Mouse (Mus musculus) retina, adult 2 months (tissue): ENCODE results near the gene Acbd6.

Experiments used
- DNase-seq: peaks from one replicate; pipeline ENCODE4 v3.0.0-alpha.2; 2012; ENCODE audit warnings: low read depth, low spot score

Gene Acbd6

DNA sequence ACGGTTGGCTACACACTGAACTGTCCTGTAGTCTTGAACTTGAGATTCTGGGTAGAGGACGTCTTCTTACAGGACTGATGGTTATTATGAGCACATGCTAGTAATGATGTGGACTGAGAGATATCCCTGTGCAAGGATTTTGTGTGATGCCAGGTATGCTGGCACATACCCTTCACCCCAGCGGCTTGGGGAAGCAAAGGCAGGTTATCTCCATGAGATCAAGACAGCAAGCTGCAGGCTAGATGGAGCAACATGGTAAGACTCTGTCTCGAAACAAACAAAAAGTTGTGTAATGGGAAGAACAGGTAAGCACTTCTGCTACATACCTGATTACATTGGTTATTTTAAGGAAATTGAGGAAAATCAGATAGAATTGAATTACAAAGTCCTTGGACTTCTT is 2.1 kb downstream of the Acbd6 start:
- no peak for DNase-seq

- DNase-seq = no peak
Measured at GRCm38 (mm10) chr1:155560678-155561077, 2.8 kb downstream of the Acbd6 start.

DNA sequence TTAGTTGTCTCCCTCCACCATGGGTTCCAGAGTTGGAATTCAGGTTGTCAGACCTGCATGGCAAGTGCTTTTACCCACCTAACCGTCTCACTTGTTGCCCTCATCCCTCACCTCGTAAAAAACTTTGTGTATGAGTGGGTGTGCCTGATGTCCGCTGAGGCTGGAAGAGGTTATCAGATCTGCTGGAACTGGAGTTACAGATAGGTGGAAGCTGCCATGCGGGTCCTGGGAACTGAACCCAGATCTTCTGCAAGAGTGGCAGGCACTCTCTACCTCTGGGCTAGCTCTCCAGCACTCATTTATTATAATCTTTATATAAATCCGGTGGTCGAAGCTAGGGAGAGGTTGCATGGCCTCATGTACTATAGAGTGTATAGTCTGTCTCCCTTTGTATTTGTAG is 4.3 kb downstream of the Acbd6 start:
- DNase-seq = no peak

GRCm38 (mm10) chr1:155564741-155565140 is 6.8 kb downstream of the Acbd6 start:
- peak; percentile 69 for DNase-seq

- no peak for DNase-seq
Measured at GRCm38 (mm10) chr1:155568133-155568532, 10.2 kb downstream of the Acbd6 start.

DNA sequence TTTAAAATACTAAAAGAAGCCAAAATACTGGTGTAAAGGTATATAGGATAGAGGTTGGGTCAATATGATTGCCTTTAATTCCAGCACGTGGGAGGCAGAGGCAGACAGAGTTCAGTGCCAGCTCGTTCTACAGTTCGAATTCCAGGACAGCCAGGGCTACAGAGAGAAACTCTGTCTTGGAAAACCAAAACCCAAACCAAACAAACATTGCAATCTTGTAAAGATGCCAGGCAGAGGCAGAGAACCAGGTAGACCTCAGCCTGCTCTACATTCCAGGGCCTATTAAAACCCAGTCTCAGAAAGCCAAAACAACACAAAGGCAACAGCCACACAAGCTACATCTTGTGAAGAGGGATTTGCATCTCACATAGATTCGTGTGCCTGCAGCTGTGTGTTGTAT is 11.4 kb downstream of the Acbd6 start:
- no peak for DNase-seq

DNA sequence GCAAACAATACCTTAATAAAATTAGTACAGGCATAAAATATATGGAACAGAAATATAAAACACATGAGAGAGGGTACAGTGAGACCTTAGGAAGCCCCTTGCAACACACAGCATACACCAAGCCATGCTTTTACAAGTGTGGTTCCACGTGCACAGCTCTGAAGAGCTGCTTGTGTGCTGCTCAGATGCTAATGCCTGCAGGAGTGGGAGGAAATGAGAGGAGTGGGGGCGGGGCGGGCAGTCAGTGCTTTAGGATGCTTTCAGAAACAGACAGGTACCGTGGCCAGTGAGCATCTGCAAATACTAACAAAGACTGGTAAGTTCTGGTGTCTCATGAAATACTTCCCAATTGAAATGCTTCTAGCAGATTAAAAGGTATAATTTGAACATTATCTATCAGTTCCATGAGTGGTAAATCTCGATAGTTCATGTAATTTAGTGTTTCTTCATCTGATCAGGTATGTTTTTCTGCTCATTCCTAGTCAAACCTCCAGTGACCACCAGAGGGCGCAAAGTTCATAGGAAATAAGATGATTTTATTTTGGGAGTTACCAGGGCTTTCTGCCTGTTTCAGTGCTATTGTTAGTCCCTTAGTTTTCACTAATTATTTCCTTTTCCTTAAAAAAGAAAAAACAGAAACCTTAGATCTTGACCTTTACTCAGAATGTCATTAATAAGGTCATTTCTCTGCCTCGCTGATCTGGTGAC is 17.2 kb downstream of the Acbd6 start:
- DNase-seq = peak; percentile 44

- peak; percentile 48 for DNase-seq
Measured at GRCm38 (mm10) chr1:155576432-155576831, 18.5 kb downstream of the Acbd6 start.

DNA sequence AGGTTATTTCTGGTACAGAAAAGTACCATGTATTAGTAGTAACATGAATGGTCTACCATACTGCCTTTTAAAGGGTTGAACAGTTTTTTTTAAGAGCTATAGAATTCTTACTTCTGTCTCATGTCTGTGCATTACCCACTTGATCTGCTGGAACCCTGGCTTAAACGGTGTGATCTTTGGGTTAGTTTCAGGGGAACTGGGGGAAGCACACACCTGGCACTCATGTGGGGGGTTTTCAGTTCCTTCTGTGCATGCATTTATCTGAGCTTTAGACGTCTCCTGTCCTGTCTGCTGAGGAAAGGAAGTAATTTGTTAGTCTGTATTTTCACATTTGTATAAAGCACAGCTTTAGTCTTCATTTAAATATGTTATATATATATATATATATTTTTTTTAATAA is 19.4 kb downstream of the Acbd6 start:
- DNase-seq = no peak

DNA sequence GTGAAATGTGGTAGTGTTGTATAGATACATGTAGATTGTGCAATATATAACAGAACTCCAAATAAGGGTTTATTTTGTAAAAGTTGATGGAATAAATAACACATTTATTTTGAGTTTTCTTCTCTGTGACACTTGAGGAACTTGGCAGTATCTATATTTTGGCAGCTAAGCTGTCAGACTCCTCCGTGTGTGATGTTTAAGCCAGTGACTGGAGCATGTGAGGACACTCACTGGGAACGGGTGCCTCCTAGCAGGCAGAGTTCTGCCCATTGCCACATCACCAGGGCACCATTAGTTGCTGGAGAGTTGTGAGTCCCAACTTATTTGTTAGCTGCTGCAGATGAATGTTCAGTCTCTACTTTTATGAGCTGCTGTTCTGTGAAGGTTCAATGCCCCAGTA is 30.0 kb downstream of the Acbd6 start:
- DNase-seq = no peak

- DNase-seq = no peak
Measured at GRCm38 (mm10) chr1:155594141-155594540, 36.2 kb downstream of the Acbd6 start.

- no peak for DNase-seq
Measured at GRCm38 (mm10) chr1:155596576-155596975, 38.7 kb downstream of the Acbd6 start.

DNA sequence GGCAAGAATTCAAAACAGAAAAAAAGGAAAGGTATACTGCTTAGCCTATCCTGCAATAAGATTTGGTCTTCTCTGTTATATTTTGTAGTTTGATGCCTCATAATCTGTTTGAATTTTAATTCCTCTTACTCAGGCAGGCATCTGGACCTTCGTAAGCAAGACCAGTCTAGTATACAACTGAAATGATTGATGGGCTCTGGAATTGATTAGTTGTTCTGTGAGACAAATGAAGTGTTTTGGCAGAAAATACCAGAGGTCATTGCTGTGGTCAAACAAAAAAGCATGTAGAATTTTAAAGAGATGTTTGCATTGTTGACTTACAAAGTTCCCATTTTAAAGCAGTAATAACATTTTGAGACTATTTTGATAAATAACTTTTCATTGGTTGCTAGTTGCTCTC is 46.8 kb downstream of the Acbd6 start:
- DNase-seq = no peak

- no peak for DNase-seq
Measured at GRCm38 (mm10) chr1:155605391-155606155, 47.7 kb downstream of the Acbd6 start.

DNA sequence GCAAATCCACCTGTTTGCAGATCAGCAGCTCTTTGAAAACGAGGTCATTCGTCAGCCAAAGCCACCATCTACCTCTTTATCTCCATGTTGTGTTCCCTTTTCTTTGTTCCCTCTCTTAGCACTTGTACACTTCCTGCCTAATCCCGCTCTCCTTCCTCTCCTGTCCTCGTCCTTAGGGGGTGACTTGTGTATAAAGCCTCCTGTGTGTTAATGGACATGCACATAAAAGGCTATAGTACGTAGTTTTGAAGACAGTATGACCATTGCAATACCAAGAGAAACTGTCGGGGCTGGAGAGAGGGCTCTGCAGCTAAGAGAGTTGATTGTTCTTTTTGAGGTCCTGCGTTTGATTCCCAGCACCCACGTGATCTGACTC is 48.2 kb downstream of the Acbd6 start:
- DNase-seq = no peak

DNA sequence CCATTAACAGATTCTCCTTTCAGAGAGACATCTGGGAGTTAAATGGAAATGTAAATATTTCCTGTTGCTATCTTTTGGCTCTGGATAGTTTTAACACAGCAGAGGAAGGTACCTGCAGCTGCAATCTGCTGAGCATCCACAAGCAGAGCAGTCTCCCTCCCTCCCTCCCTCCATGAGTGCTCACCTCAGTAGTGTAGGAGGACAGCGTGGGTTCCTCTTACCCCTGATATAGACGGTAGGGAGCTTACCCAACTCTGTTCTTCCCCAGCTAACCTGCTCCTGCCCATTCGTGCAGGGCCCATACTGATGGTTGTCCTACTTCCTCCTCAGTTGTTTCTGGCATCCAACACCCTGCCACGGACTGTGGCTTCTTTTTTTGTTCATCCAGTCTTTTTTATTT is 50.6 kb downstream of the Acbd6 start:
- DNase-seq = no peak

- DNase-seq = no peak
Measured at GRCm38 (mm10) chr1:155614426-155614825, 56.5 kb downstream of the Acbd6 start.

GRCm38 (mm10) chr1:155621075-155621474 is 63.2 kb downstream of the Acbd6 start:
- no peak for DNase-seq

GRCm38 (mm10) chr1:155623192-155623591 is 65.3 kb downstream of the Acbd6 start:
- DNase-seq = no peak

DNA sequence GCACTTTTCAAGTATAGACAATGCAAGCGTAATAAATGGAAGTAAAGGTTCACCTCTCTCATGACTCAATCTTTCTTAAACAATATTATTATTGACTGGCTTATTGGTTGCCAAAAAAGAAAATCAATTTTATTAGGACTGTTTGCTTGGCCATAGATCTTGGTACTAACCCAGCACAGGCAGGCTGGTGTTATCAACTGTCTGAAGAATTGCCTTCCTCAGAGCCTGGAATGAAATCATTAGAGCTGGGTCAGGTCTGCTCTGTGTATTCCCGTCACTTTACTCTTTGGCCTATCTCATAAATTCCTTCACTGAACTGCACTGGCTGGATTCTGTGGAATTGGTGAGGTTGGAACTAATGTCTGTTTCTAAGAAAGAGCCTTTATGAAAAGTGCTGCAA is 69.8 kb downstream of the Acbd6 start:
- no peak for DNase-seq

DNA sequence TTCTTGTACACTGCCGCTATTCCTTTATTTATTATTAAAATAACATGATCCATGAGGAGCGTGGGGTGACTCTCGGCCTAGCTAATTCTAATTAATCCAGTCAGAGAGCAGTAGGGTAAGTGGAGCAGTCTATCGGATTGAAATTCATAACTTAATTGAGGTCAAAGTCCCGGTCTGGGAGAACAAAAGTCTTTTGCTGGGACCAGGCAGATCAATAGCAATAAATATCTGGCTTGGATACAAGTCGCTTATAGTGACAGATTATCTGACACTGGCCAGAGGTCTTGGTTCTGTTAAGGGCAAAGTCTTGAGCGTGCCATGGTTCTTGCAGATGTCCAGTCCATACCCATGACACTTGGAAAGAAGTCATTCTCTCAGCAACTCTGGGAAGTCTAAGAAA is 78.7 kb downstream of the Acbd6 start:
- DNase-seq = no peak

GRCm38 (mm10) chr1:155645816-155646215 is 87.9 kb downstream of the Acbd6 start:
- DNase-seq = no peak
